Mouse (Mus musculus) midbrain, embryonic 11.5 days (tissue): ENCODE data around the gene Galnt9. TPM values are rescaled to one million over a fixed set of nuclear protein-coding genes. Genes with fewer than 3 reads are reported as not detected.
A peak's percentile ranks its signal among the peaks of the same experiment; 100 is the strongest.

Experiments used
- ATAC-seq: fragments of 200-750 bp; cut with Nextera tagmentation; 2 replicates; pipeline ENCODE4 v1.8.0; 2017; ENCODE audit warnings: moderate TSS enrichment, moderate library complexity; ENCODE audit not compliant: low FRiP score
- DNase-seq: peaks from one replicate; pipeline ENCODE4 v3.0.0; 2015; ENCODE audit warnings: low spot score; ENCODE audit errors: missing footprints
- H3K27ac ChIP-seq: fragments of 300-500 bp; sonication (generic); 2 replicates; pipeline ENCODE4 v1.5.1; 2014; ENCODE audit warnings: low read depth, low read length
- H3K27me3 ChIP-seq: fragments of 300-500 bp; sonication (generic); 2 replicates; pipeline ENCODE4 v1.6.1; 2014; ENCODE audit warnings: mild to moderate bottlenecking, low read length, moderate library complexity, mixed read lengths; ENCODE audit not compliant: control insufficient read depth, insufficient read depth
- H3K36me3 ChIP-seq: fragments of 300-500 bp; sonication (generic); 2 replicates; pipeline ENCODE4 v1.6.1; 2014; ENCODE audit warnings: mild to moderate bottlenecking, low read length, moderate library complexity, mixed read lengths; ENCODE audit not compliant: control insufficient read depth, insufficient read depth
- H3K4me1 ChIP-seq: fragments of 300-500 bp; sonication (generic); 2 replicates; pipeline ENCODE4 v1.6.1; 2014; ENCODE audit warnings: low read length; ENCODE audit not compliant: control insufficient read depth, insufficient read depth
- H3K4me2 ChIP-seq: fragments of 300-500 bp; sonication (generic); 2 replicates; pipeline ENCODE4 v1.6.1; 2014; ENCODE audit warnings: mild to moderate bottlenecking, moderate library complexity
- H3K4me3 ChIP-seq: fragments of 300-500 bp; sonication (generic); 2 replicates; pipeline ENCODE4 v1.5.1; 2014; ENCODE audit warnings: low read depth, low read length
- H3K9ac ChIP-seq: fragments of 300-500 bp; sonication (generic); 2 replicates; pipeline ENCODE4 v1.6.1; 2014; ENCODE audit warnings: low read length
- H3K9me3 ChIP-seq: fragments of 300-500 bp; sonication (generic); 2 replicates; pipeline ENCODE4 v1.6.1; 2016; ENCODE audit warnings: low read length; ENCODE audit not compliant: control insufficient read depth
- WGBS: fragments of 180-500 bp; shearing (Covaris S2); extraction: QIAGEN DNeasy Blood & Tissue Kit; methylation state at CpG from one replicate; pipeline ENCODE4 v1.1.7; 2014; 5-methylcytosine and 5-hydroxymethylcytosine counted together
- polyA plus RNA-seq: library from polyadenylated mRNA; unstranded; fragments of >200 nt; fragmentation: Nextera tagmentation; extraction: Ambion mirVana; gene quantifications from 2 replicates; pipeline ENCODE4 v1.2.1, GENCODE M21; 2014

Gene Galnt9
- polyA plus RNA-seq, 1 experiment from 2014 or later: 5.8 TPM

- Histone ChIP-seq H3K36me3 (no peaks in the 10 kb centered on the region), H3K4me2 (no peak overlapping the region), H3K27me3 (no peaks in the 10 kb centered on the region), H3K9ac (no peak overlapping the region), H3K4me3 (no peak overlapping the region), H3K27ac (no peak overlapping the region), H3K9me3 (no peaks in the 10 kb centered on the region), H3K4me1 (no peaks in the 10 kb centered on the region)
- no peak for ATAC-seq
- DNase-seq: no peak
- WGBS: 91% methylated on average over 8 of the region's 8 CpGs
Observed at GRCm38 (mm10) chr5:110559679-110560078, 15.5 kb downstream of the Galnt9 start.

GRCm38 (mm10) chr5:110562741-110563326 is 18.7 kb downstream of the Galnt9 start:
- no peaks in the 10 kb centered on the region for H3K36me3 ChIP-seq
- 86% methylated on average over 16 of the region's 16 CpGs for WGBS
- no peaks in the 10 kb centered on the region for H3K27me3 ChIP-seq
- H3K4me3 ChIP-seq: no peak overlapping the region
- no peak for ATAC-seq
- no peak for DNase-seq
- H3K4me2 ChIP-seq: no peak overlapping the region
- no peak overlapping the region for H3K9ac ChIP-seq
- H3K4me1 ChIP-seq: 0 out of 2 replicates have a peak, but pooled peaks cover 6% of the 10 kb centered on the region
- H3K9me3 ChIP-seq: no peaks in the 10 kb centered on the region
- no peak overlapping the region for H3K27ac ChIP-seq

- Histone ChIP-seq H3K27ac (no peak overlapping the region), H3K4me2 (no peak overlapping the region), H3K27me3 (no peaks in the 10 kb centered on the region), H3K4me3 (no peak overlapping the region), H3K9me3 (no peaks in the 10 kb centered on the region), H3K9ac (no peak overlapping the region), H3K36me3 (no peaks in the 10 kb centered on the region), H3K4me1 (0 out of 2 replicates have a peak, but pooled peaks cover 13% of the 10 kb centered on the region)
- ATAC-seq: peak; percentile 55; the same call in 1 of the 2 replicates
- 50% methylated on average over 4 of the region's 4 CpGs for WGBS
- DNase-seq: peak; percentile 75
Observed at GRCm38 (mm10) chr5:110564986-110565644, 21.0 kb downstream of the Galnt9 start.

GRCm38 (mm10) chr5:110567547-110567946 is 23.4 kb downstream of the Galnt9 start:
- Histone ChIP-seq H3K27ac (no peak overlapping the region), H3K27me3 (no peaks in the 10 kb centered on the region), H3K4me3 (no peak overlapping the region), H3K36me3 (no peaks in the 10 kb centered on the region), H3K9me3 (no peaks in the 10 kb centered on the region), H3K9ac (no peak overlapping the region), H3K4me2 (no peak overlapping the region), H3K4me1 (peaks cover 15% of the 10 kb centered on the region; the same call in 1 of the 2 replicates)
- WGBS: 87% methylated on average over 2 of the region's 2 CpGs
- DNase-seq: no peak
- ATAC-seq: no peak

GRCm38 (mm10) chr5:110574888-110575287 is 30.7 kb downstream of the Galnt9 start:
- DNase-seq (no peak), ATAC-seq (no peak)
- WGBS: 78% methylated on average over 6 of the region's 6 CpGs
- Histone ChIP-seq H3K27me3 (no peaks in the 10 kb centered on the region), H3K4me3 (no peak overlapping the region), H3K9ac (no peak overlapping the region), H3K4me1 (peaks cover 2% of the 10 kb centered on the region; the same call in 1 of the 2 replicates), H3K9me3 (no peaks in the 10 kb centered on the region), H3K27ac (no peak overlapping the region), H3K36me3 (no peaks in the 10 kb centered on the region), H3K4me2 (no peak overlapping the region)

- DNase-seq: peak; percentile 37
- no peak overlapping the region for H3K9ac ChIP-seq
- H3K9me3 ChIP-seq: no peaks in the 10 kb centered on the region
- H3K27ac ChIP-seq: no peak overlapping the region
- 84% methylated on average over 4 of the region's 4 CpGs for WGBS
- ATAC-seq: no peak
- H3K4me2 ChIP-seq: no peak overlapping the region
- no peaks in the 10 kb centered on the region for H3K4me1 ChIP-seq
- no peaks in the 10 kb centered on the region for H3K27me3 ChIP-seq
- H3K4me3 ChIP-seq: no peak overlapping the region
- H3K36me3 ChIP-seq: no peaks in the 10 kb centered on the region
Observed at GRCm38 (mm10) chr5:110579296-110579695, 35.1 kb downstream of the Galnt9 start.

GRCm38 (mm10) chr5:110580569-110581239 is 36.5 kb downstream of the Galnt9 start:
- peak; percentile 40; the same call in 1 of the 2 replicates for ATAC-seq
- Histone ChIP-seq H3K27ac (no peak overlapping the region), H3K36me3 (no peaks in the 10 kb centered on the region), H3K27me3 (no peaks in the 10 kb centered on the region), H3K9me3 (no peaks in the 10 kb centered on the region), H3K9ac (no peak overlapping the region), H3K4me2 (no peak overlapping the region), H3K4me1 (no peaks in the 10 kb centered on the region), H3K4me3 (no peak overlapping the region)
- DNase-seq: no peak
- 76% methylated on average over 19 of the region's 19 CpGs for WGBS

- H3K27me3 ChIP-seq: no peaks in the 10 kb centered on the region
- H3K4me3 ChIP-seq: no peak overlapping the region
- no peaks in the 10 kb centered on the region for H3K4me1 ChIP-seq
- ATAC-seq: no peak
- WGBS: 78% methylated on average over 10 of the region's 10 CpGs
- no peak overlapping the region for H3K27ac ChIP-seq
- H3K9ac ChIP-seq: no peak overlapping the region
- DNase-seq: peak; percentile 53
- no peaks in the 10 kb centered on the region for H3K36me3 ChIP-seq
- no peak overlapping the region for H3K4me2 ChIP-seq
- H3K9me3 ChIP-seq: no peaks in the 10 kb centered on the region
Observed at GRCm38 (mm10) chr5:110582647-110583538, 38.7 kb downstream of the Galnt9 start.
